Mouse (Mus musculus) c-Kit-positive CD71-positive TER-119-negative erythroid progenitor cells, embryonic 14.5 days (primary cell): ENCODE results near the gene Rnf130.
"Not testable (repeated sequence)": the region's sequence is repeated elsewhere in the genome, so short reads cannot be mapped to it uniquely, and the experiment has no call there.

Experiments used
- DNase-seq: peaks from one replicate; pipeline ENCODE4 v3.0.0-alpha.2; 2013; ENCODE audit warnings: low read depth

Gene Rnf130

GRCm38 (mm10) chr11:50089840-50090239, 64.7 kb downstream of the Rnf130 start:
- DNase-seq = no peak

DNA sequence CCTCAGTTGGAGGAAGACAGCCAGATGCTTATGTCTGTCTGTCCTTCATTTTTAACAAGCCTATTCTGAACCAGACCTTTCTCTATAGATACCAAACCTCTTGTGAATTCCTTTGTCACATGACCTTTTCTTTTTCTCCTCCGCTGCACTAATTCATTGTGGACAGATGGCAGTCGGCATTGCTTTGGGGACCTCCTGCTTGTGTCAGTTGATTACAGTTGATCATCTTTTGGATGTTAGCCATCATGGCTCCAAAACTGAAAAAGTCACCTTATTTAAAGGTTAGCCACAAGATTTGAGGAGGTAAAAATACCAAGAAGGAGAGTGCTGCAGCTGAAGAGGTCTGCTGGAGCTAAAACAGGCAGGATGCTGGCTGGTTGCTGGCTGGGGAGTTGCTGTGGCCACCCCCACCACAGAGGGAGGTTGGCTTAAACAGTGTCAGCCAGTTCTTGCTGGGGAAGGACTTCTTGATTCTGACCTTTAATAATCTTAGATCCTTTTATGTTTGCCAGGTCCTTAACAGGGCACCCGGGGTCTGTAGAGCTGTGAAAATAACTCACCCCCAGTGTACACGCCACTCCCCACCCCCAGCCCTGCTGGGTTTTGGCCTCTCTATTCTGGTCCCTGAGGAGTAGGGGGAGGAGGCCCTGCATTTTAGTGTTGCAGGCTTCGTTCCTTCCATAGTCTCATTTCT, 66.0 kb downstream of the Rnf130 start:
- DNase-seq = no peak

DNA sequence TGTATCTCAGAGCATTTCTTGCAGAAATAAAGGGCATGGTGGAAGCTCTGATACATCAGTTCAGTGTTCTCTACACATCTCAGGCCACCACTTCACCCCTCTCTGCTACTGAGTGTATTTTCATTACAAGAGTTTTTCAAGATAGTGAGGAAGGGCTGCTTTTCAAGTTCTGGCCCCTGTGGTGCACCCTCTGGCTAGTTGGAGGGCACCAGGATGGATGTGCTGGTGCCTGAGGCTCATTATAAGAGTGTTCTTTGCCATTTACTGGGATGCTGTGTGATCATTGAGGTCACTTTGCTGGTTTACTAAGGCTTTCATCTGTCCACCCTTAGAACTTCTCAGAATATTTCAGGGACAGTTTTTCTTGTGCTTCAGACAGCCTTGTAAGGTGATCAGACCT, 66.5 kb downstream of the Rnf130 start:
- no peak for DNase-seq

- no peak for DNase-seq
These were observed 70.5 kb downstream of the Rnf130 start for GRCm38 (mm10) chr11:50095661-50096060.

GRCm38 (mm10) chr11:50097091-50097490, 71.9 kb downstream of the Rnf130 start:
- no peak for DNase-seq

DNA sequence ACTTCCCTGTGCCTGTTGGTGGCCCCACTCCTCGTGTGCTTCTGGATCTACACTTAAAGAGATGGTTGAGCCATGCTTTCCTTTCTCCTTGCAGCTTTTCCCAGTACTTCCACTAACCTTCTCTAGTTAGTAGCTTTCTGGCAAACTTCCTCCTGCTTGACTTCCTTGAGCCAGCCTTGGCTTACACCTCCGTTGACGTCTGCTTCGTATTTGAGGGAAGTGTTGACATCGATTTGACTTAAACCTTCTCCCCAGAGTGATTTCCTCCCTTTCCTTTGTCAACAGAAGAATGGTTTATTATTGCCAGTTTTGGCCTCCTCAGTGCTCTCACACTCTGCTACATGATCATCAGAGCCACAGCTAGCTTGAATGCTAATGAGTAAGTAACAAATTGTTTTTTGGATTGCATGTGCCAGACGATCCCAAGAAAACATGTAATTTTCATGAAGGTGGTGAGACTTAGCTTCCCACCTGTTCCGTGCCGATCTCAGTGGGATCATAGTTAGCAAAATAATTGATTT, 73.9 kb downstream of the Rnf130 start:
- no peak for DNase-seq

DNA sequence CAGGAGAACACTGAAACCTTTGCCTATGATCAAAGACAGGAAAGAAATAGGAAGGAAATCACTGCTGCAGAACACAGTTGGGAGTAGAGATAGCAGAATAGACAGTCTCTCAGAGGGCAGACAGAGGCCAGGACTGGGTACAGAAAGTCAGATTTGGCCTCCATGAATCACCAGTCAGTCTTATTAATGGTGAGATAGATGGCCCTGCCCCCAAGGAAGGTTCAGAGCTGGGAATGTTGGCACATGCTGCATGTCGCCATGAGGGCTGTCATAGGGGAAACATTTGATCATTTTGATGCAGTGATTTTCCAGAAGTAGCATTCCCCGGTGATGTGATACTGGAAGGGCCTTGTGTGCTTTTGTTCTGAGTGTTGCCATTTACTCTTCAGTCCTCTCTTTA, 74.5 kb downstream of the Rnf130 start:
- no peak for DNase-seq

DNA sequence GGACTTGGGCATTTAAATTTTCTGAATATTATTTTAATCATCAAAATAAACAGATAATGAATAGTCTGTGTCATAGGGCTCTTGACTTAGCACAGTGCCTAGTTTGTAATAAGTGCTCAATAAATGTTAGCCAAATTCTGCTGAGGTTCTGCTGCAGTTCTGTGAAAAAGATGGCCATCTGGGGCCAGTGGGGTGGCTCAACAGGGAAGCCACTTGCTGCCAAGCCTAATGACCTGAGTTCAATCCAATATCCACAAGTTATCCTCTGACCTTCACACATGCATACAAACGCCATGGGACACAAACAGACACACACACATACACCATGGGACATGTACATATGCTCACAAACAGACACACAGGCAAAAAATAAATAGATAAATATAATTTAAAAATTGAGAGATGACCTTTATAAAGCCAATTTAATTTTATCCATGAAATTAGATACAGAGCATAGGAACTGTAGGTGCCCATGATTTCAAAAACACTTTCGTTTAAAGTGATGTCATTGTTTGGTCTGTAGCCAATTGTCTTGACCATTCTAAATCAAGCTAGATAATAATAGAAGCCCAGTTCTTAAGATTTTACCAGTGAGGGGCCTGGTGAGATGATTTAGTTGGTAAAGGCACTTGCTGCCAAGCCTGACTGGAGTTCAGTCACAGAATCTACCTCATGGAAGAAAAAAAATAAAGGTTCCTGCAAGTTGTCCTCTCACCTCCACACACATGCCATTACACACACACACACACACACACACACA, 75.6 kb downstream of the Rnf130 start:
- no peak for DNase-seq

- DNase-seq = not testable (repeated sequence)
These were observed 76.8 kb downstream of the Rnf130 start for GRCm38 (mm10) chr11:50101962-50102361.

GRCm38 (mm10) chr11:50104016-50104415, 78.9 kb downstream of the Rnf130 start:
- DNase-seq = no peak

DNA sequence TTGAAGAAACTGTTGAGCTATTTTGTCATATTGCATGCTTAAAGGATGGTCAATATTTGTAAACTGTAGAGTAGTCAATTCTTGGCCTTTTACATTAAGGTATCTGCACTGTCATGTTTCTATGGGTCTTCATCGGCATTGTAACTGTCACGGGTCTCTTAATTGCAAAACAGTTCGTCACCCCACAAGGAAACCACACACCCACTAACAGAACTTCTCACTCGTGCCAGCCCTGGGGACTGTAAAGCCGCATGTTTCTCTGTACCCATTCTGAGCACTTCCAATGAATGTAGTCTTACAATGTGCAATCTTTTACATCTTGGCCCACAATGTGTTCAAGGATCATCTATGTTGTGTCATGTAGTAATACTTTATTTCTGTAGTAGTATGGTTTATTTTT, 80.1 kb downstream of the Rnf130 start:
- DNase-seq = no peak

DNA sequence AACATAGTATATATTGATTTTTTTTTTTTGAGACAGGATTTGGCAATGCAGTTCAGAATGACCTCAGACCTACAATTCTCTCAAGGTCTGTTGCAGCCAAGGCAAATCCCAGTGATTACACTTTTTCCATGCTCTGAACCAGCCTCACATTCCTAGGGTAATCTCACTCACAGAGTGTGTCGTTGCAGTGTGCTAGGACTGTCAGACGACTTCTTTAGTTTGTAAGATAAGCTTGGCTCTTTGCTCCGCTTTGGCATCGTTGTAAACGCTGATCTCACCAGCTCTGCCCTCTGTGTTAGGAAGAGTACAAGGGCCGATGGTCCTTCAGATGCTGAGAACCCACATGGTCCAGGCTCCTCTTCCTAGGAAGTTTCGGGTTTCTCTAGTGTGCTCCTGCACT, 80.9 kb downstream of the Rnf130 start:
- no peak for DNase-seq

GRCm38 (mm10) chr11:50108823-50109244, 83.7 kb downstream of the Rnf130 start:
- no peak for DNase-seq

DNA sequence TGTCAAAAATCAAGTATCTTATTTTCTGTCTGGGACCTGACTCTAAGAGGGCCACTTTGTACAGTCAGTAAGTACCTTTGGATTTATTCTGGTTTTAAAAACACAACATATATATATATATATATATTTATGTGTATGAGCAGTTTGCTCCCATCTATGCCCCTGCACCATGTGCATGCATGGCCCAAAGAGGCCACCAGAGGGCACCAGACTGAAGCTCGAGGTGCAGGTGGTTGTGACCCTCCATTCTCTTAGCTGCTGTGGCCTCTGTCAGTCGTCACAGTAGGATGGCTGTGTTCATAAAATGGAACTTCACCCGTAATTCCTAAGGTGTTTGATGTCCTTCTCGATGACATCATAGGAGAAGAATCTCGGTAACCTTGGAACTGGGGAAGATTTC, 89.2 kb downstream of the Rnf130 start:
- peak; percentile 75 for DNase-seq

- DNase-seq = no peak
These were observed 97.5 kb downstream of the Rnf130 start for GRCm38 (mm10) chr11:50122631-50123081.

GRCm38 (mm10) chr11:50127781-50128180, 102.6 kb downstream of the Rnf130 start:
- no peak for DNase-seq

- DNase-seq = peak; percentile 78
These were observed 105.9 kb downstream of the Rnf130 start, which contains the start of gene Tbc1d9b for GRCm38 (mm10) chr11:50130811-50131766. Gene Tbc1d9b (plus strand): TSS chr11:50131396.

DNA sequence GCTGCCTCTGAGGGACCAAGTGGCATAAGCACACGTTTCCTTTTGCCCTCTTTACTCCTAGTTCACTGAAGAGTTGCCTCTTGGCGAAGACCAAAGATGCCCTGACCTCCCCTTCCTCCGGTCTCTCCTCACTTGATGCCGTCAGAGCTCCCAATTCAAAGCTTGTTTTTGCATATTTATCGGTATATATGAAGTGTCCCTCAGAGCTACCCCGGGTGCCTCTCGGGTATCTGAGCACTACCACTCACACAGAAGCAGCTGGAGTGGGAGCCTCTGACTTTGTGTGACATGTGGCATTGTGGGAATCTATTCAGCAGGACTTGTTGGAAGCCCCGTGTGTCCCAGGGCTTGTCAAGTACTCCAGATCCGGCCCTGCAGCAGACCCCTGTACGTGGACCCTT, 106.7 kb downstream of the Rnf130 start:
- no peak for DNase-seq

DNA sequence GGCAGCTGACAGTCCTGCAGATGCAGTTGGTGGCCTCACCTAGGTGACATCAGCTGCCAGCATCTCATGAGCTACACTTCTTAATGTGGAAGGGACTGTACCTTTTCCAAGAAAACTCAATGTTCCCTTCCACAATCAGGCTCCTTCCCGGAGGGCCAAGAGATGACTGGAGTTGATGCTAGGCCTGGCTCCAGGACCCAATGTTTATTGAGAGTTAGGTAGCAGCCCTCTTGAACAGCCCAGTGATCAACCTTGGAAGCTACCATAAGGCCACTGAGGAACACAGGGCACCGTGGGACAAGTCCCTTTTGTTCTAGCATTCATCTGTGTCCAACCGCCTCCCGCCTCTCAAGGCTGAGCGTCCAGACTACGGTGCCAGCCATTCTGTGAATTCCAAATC, 107.1 kb downstream of the Rnf130 start:
- DNase-seq = no peak

GRCm38 (mm10) chr11:50134136-50134859, 109.2 kb downstream of the Rnf130 start:
- DNase-seq = no peak

DNA sequence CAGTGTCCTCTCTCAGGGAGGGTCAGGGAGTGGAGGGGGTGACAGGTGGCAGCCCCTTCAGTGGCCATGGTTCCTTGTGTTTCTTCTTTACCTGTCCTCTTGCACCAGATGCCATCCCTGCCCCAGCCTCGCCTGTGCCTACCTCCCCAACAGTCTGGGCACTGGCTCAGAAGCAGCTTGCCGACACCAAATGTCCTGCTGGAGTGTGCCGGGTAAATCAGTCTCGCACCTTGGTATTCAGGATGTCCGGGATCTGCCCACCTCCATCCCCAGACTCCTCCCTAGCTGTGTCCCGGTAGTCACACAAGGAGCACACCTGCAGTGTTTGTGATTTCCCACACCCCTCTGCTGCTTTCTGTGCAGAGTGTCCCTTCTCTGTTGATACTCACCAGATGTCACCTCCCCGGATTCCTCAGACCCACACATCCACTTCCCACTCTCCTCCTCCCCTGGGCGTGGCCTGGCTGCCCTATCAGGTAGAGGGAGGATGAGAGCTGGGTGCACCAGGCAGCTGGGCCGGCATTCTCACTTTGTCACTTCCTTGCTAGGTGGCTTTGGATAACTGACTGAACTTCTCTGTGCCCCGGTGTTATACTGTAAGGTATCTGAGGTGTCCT, 113.2 kb downstream of the Rnf130 start:
- no peak for DNase-seq
